Mouse (Mus musculus) myocyte (in vitro differentiated cells): ENCODE measurements at regions not wholly inside any gene's neighbourhood (a gene's known extent, or its start where the extent isn't known, plus 50 kb on each side); places are given as distances from the start of the nearest gene placed in this dataset.

Source experiments
- H3K27me3 ChIP-seq: one replicate; pipeline ENCODE4 v1.6.1; 2011; ENCODE audit not compliant: control insufficient read depth, insufficient read depth, insufficient read length
- H3K36me3 ChIP-seq: one replicate; pipeline ENCODE4 v1.6.1; 2011; ENCODE audit not compliant: control insufficient read depth, insufficient read depth
- H3K4me2 ChIP-seq: one replicate; pipeline ENCODE4 v1.6.1; 2011; ENCODE audit warnings: low read depth, control low read depth
- H3K4me3 ChIP-seq: one replicate; pipeline ENCODE4 v1.5.1; 2011; ENCODE audit warnings: mild to moderate bottlenecking, control low read depth, moderate library complexity
- H3K79me2 ChIP-seq: one replicate; pipeline ENCODE4 v1.6.1; 2011; ENCODE audit not compliant: control insufficient read depth, insufficient read depth
- H3ac ChIP-seq: one replicate; pipeline ENCODE4 v1.6.1; 2011; ENCODE audit not compliant: control insufficient read depth, insufficient read length
- CEBPB ChIP-seq: IDR thresholded peaks from 2 replicates; pipeline ENCODE4 v1.6.1; 2011; ENCODE audit warnings: mild to moderate bottlenecking, moderate library complexity; ENCODE audit not compliant: poor library complexity, insufficient read depth, severe bottlenecking
- E2F4 ChIP-seq: IDR thresholded peaks from one replicate; pipeline ENCODE4 v1.6.1; 2011; ENCODE audit warnings: mild to moderate bottlenecking, control low read depth, moderate library complexity; ENCODE audit not compliant: insufficient read depth
- MAX ChIP-seq: IDR thresholded peaks from one replicate; pipeline ENCODE4 v1.6.1; 2011; ENCODE audit warnings: low read depth, mild to moderate bottlenecking, control low read depth
- MYOD1 ChIP-seq, 3 experiments: IDR thresholded peaks; one replicate each; pipeline ENCODE4 v1.6.1; 2011; ENCODE audit warnings: control low read depth in 2 of 3, low read depth in 2 of 3, mild to moderate bottlenecking in 2 of 3, moderate library complexity in 1 of 3; ENCODE audit not compliant: insufficient read length in 2 of 3, control insufficient read depth in 1 of 3
- MYOG ChIP-seq, 3 experiments: IDR thresholded peaks; one replicate each; pipeline ENCODE4 v1.6.1; 2011; ENCODE audit warnings: control low read depth in 2 of 3, low read depth in 2 of 3, mild to moderate bottlenecking in 2 of 3; ENCODE audit not compliant: insufficient read length in 2 of 3, control insufficient read depth in 1 of 3, insufficient read depth in 1 of 3
- POLR2A ChIP-seq: IDR thresholded peaks from one replicate; pipeline ENCODE4 v1.6.1; 2011; ENCODE audit warnings: low read depth, mild to moderate bottlenecking, control low read depth, moderate library complexity; ENCODE audit not compliant: insufficient read length
- POLR2AphosphoS2 ChIP-seq: IDR thresholded peaks from one replicate; pipeline ENCODE4 v1.6.1; 2011; ENCODE audit warnings: low read depth, control low read depth; ENCODE audit not compliant: insufficient read length
- REST ChIP-seq: IDR thresholded peaks from one replicate; pipeline ENCODE4 v1.6.1; 2011; ENCODE audit warnings: mild to moderate bottlenecking, control low read depth, moderate library complexity; ENCODE audit not compliant: insufficient read depth, insufficient read length
- SRF ChIP-seq: IDR thresholded peaks from one replicate; pipeline ENCODE4 v1.6.1; 2011; ENCODE audit warnings: low read depth; ENCODE audit not compliant: control insufficient read depth, insufficient read length
- TCF12 ChIP-seq: IDR thresholded peaks from one replicate; pipeline ENCODE4 v1.6.1; 2011; ENCODE audit warnings: mild to moderate bottlenecking, control low read depth; ENCODE audit not compliant: poor library complexity, insufficient read depth, severe bottlenecking
- TCF3 ChIP-seq: IDR thresholded peaks from one replicate; pipeline ENCODE4 v1.6.1; 2011; ENCODE audit warnings: low read depth, control low read depth; ENCODE audit not compliant: insufficient read length
- USF1 ChIP-seq: IDR thresholded peaks from one replicate; pipeline ENCODE4 v1.6.1; 2011; ENCODE audit warnings: low read depth, mild to moderate bottlenecking, control low read depth, moderate library complexity

GRCm38 (mm10) chr11:18489517-18490256 is 529.1 kb downstream of the Meis1 start:
- Histone ChIP-seq H3K4me2 (no peak overlapping the region), H3ac (no peak overlapping the region), H3K36me3 (no peaks in the 10 kb centered on the region), H3K4me3 (no peak overlapping the region), H3K27me3 (no peaks in the 10 kb centered on the region), H3K79me2 (no peaks in the 10 kb centered on the region)
- TF ChIP-seq POLR2AphosphoS2 = no peak
- no peak for TF ChIP-seq E2F4
- TF ChIP-seq TCF3 = no peak
- TF ChIP-seq TCF12 = no peak
- no peak for TF ChIP-seq MYOG (IDR thresholded peaks at IDR 0.05; ENCODE audit: control insufficient read depth in 1 of 3, insufficient read depth in 1 of 3, insufficient read length in 2 of 3, low read depth in 2 of 3)
- TF ChIP-seq MYOD1 (IDR thresholded peaks at IDR 0.05; ENCODE audit: control insufficient read depth in 1 of 3, insufficient read length in 2 of 3, low read depth in 2 of 3) = no peak
- TF ChIP-seq REST = no peak
- TF ChIP-seq SRF = no peak
- no peak for TF ChIP-seq CEBPB
- TF ChIP-seq POLR2A = no peak
- TF ChIP-seq MAX = no peak
- no peak for TF ChIP-seq USF1

GRCm38 (mm10) chr11:18478841-18479240 is 525.2 kb upstream of the Etaa1 start:
- Histone ChIP-seq H3ac (no peak overlapping the region), H3K4me2 (no peak overlapping the region), H3K36me3 (no peaks in the 10 kb centered on the region), H3K4me3 (no peak overlapping the region), H3K27me3 (no peaks in the 10 kb centered on the region), H3K79me2 (no peaks in the 10 kb centered on the region)
- TF ChIP-seq POLR2A (no peak), TCF12 (no peak), MYOD1 (IDR thresholded peaks at IDR 0.05; ENCODE audit: control insufficient read depth in 1 of 3, insufficient read length in 2 of 3, low read depth in 2 of 3) (no peak), USF1 (no peak), MYOG (IDR thresholded peaks at IDR 0.05; ENCODE audit: control insufficient read depth in 1 of 3, insufficient read depth in 1 of 3, insufficient read length in 2 of 3, low read depth in 2 of 3) (no peak), TCF3 (no peak), REST (no peak), MAX (no peak), SRF (no peak), CEBPB (no peak), POLR2AphosphoS2 (no peak), E2F4 (no peak)

GRCm38 (mm10) chr11:18451271-18451670 is 497.6 kb upstream of the Etaa1 start:
- Histone ChIP-seq H3K27me3 (no peaks in the 10 kb centered on the region), H3K4me2 (no peak overlapping the region), H3K79me2 (no peaks in the 10 kb centered on the region), H3K36me3 (no peaks in the 10 kb centered on the region), H3K4me3 (no peak overlapping the region), H3ac (no peak overlapping the region)
- TF ChIP-seq MYOG (IDR thresholded peaks at IDR 0.05; ENCODE audit: control insufficient read depth in 1 of 3, insufficient read depth in 1 of 3, insufficient read length in 2 of 3, low read depth in 2 of 3) = no peak
- TF ChIP-seq TCF3 = no peak
- no peak for TF ChIP-seq POLR2A
- TF ChIP-seq REST = no peak
- TF ChIP-seq USF1 = no peak
- no peak for TF ChIP-seq POLR2AphosphoS2
- no peak for TF ChIP-seq MYOD1 (IDR thresholded peaks at IDR 0.05; ENCODE audit: control insufficient read depth in 1 of 3, insufficient read length in 2 of 3, low read depth in 2 of 3)

- no peak for TF ChIP-seq POLR2A
- no peak for TF ChIP-seq TCF12
- no peak for TF ChIP-seq MAX
- TF ChIP-seq TCF3 = no peak
- TF ChIP-seq USF1 = no peak
- no peak for TF ChIP-seq SRF
- TF ChIP-seq REST = no peak
- no peak for TF ChIP-seq E2F4
- no peak for TF ChIP-seq CEBPB
- no peak for TF ChIP-seq MYOD1 (IDR thresholded peaks at IDR 0.05; ENCODE audit: control insufficient read depth in 1 of 3, insufficient read length in 2 of 3, low read depth in 2 of 3)
- TF ChIP-seq MYOG (IDR thresholded peaks at IDR 0.05; ENCODE audit: control insufficient read depth in 1 of 3, insufficient read depth in 1 of 3, insufficient read length in 2 of 3, low read depth in 2 of 3) = no peak
- no peak for TF ChIP-seq POLR2AphosphoS2
- Histone ChIP-seq H3K4me3 (no peak overlapping the region), H3ac (no peak overlapping the region), H3K36me3 (no peaks in the 10 kb centered on the region), H3K79me2 (no peaks in the 10 kb centered on the region), H3K4me2 (no peak overlapping the region), H3K27me3 (no peaks in the 10 kb centered on the region)
Measured at GRCm38 (mm10) chr11:18448879-18449278, 495.2 kb upstream of the Etaa1 start.
